Mouse (Mus musculus) midbrain, embryonic 12.5 days (tissue): ENCODE measurements at regions not wholly inside any gene's neighbourhood (a gene's known extent, or its start where the extent isn't known, plus 50 kb on each side); places are given as distances from the start of the nearest gene placed in this dataset.

Experiments
- ATAC-seq: fragments of 200-750 bp; cut with Nextera tagmentation; 2 replicates; pipeline ENCODE4 v1.8.0; 2017; ENCODE audit warnings: low read depth, moderate TSS enrichment, moderate library complexity; ENCODE audit not compliant: low FRiP score
- H3K27ac ChIP-seq: fragments of 300-500 bp; sonication (generic); replicated peaks from 2 replicates; pipeline ENCODE4 v1.5.1; 2016; ENCODE audit warnings: mild to moderate bottlenecking
- H3K27me3 ChIP-seq: fragments of 300-500 bp; sonication (generic); 2 replicates; pipeline ENCODE4 v1.6.1; 2016; ENCODE audit warnings: mild to moderate bottlenecking
- H3K36me3 ChIP-seq: fragments of 300-500 bp; sonication (generic); 2 replicates; pipeline ENCODE4 v1.6.1; 2016
- H3K4me1 ChIP-seq: fragments of 300-500 bp; sonication (generic); 2 replicates; pipeline ENCODE4 v1.6.1; 2016
- H3K4me2 ChIP-seq: fragments of 300-500 bp; sonication (generic); replicated peaks from 2 replicates; pipeline ENCODE4 v1.6.1; 2016; ENCODE audit warnings: mild to moderate bottlenecking, moderate library complexity
- H3K4me3 ChIP-seq: fragments of 300-500 bp; sonication (generic); 2 replicates; pipeline ENCODE4 v1.5.1; 2016; ENCODE audit warnings: mild to moderate bottlenecking
- H3K9ac ChIP-seq: fragments of 300-500 bp; sonication (generic); replicated peaks from 2 replicates; pipeline ENCODE4 v1.6.1; 2016; ENCODE audit warnings: mild to moderate bottlenecking, moderate library complexity
- H3K9me3 ChIP-seq: fragments of 300-500 bp; sonication (generic); 2 replicates; pipeline ENCODE4 v1.6.1; 2016; ENCODE audit warnings: mild to moderate bottlenecking
- WGBS: fragments of 180-500 bp; shearing (Covaris S2); methylation state at CpG from one replicate; pipeline ENCODE4 v1.1.7; 2016; 5-methylcytosine and 5-hydroxymethylcytosine counted together

GRCm38 (mm10) chr10:110658153-110658695 lies 87.0 kb upstream of the E2f7 start:
- ATAC-seq, result no peak

GRCm38 (mm10) chr10:110676503-110676902 lies 68.7 kb upstream of the E2f7 start:
- no peak overlapping the region for H3K4me2 ChIP-seq
- H3K36me3 ChIP-seq, result no peaks in the 10 kb centered on the region
- no peak overlapping the region for H3K9ac ChIP-seq
- no peak overlapping the region for H3K4me3 ChIP-seq
- 57% methylated on average over 4 of the region's 4 CpGs for WGBS
- no peaks in the 10 kb centered on the region for H3K27me3 ChIP-seq
- H3K9me3 ChIP-seq, result no peaks in the 10 kb centered on the region
- no peak for ATAC-seq
- H3K4me1 ChIP-seq, result no peaks in the 10 kb centered on the region
- no peak overlapping the region for H3K27ac ChIP-seq

More at GRCm38 (mm10) chr10:110658153-110658695, 87.0 kb upstream of the E2f7 start:
- H3K9ac ChIP-seq, result no peak overlapping the region
- H3K27me3 ChIP-seq, result no peaks in the 10 kb centered on the region
- no peaks in the 10 kb centered on the region for H3K4me1 ChIP-seq
- H3K4me2 ChIP-seq, result no peak overlapping the region
- H3K36me3 ChIP-seq, result no peaks in the 10 kb centered on the region
- H3K9me3 ChIP-seq, result no peaks in the 10 kb centered on the region
- H3K27ac ChIP-seq, result no peak overlapping the region
- no peak overlapping the region for H3K4me3 ChIP-seq
- WGBS, result 89% methylated on average over 4 of the region's 4 CpGs
